Mouse (Mus musculus) testis, postnatal 10 days (tissue): ENCODE measurements around the gene Camk1d.

ENCODE experiments used
- DNase-seq: peaks from one replicate; pipeline ENCODE4 v3.0.0; 2021; ENCODE audit warnings: low spot score

Camk1d gene

GRCm38 (mm10) chr2:5661946-5662345 lies 52.4 kb downstream of the Camk1d start:
- DNase-seq, result no peak

- no peak for DNase-seq
Observed at GRCm38 (mm10) chr2:5658000-5658399, 56.3 kb downstream of the Camk1d start.

- DNase-seq, result no peak
Observed at GRCm38 (mm10) chr2:5656326-5656725, 58.0 kb downstream of the Camk1d start.

- no peak for DNase-seq
Observed at GRCm38 (mm10) chr2:5652071-5652470, 62.2 kb downstream of the Camk1d start.

GRCm38 (mm10) chr2:5651285-5651870 lies 62.9 kb downstream of the Camk1d start:
- no peak for DNase-seq

GRCm38 (mm10) chr2:5649226-5649625 lies 65.1 kb downstream of the Camk1d start:
- no peak for DNase-seq

- DNase-seq, result no peak
Observed at GRCm38 (mm10) chr2:5648764-5649163, 65.6 kb downstream of the Camk1d start.

- no peak for DNase-seq
Observed at GRCm38 (mm10) chr2:5646322-5646721, 68.0 kb downstream of the Camk1d start.

- no peak for DNase-seq
Observed at GRCm38 (mm10) chr2:5645584-5645983, 68.7 kb downstream of the Camk1d start.

- DNase-seq, result no peak
Observed at GRCm38 (mm10) chr2:5643937-5644336, 70.4 kb downstream of the Camk1d start.

- no peak for DNase-seq
Observed at GRCm38 (mm10) chr2:5643226-5643625, 71.1 kb downstream of the Camk1d start.

GRCm38 (mm10) chr2:5642624-5643023 lies 71.7 kb downstream of the Camk1d start:
- no peak for DNase-seq

GRCm38 (mm10) chr2:5641678-5642077 lies 72.6 kb downstream of the Camk1d start:
- DNase-seq, result no peak

GRCm38 (mm10) chr2:5640586-5640985 lies 73.7 kb downstream of the Camk1d start:
- no peak for DNase-seq

- no peak for DNase-seq
Observed at GRCm38 (mm10) chr2:5636801-5637742, 77.2 kb downstream of the Camk1d start.

- DNase-seq, result no peak
Observed at GRCm38 (mm10) chr2:5632355-5632684, 82.0 kb downstream of the Camk1d start.

GRCm38 (mm10) chr2:5631676-5632354 lies 82.5 kb downstream of the Camk1d start:
- no peak for DNase-seq

GRCm38 (mm10) chr2:5630710-5631109 lies 83.6 kb downstream of the Camk1d start:
- DNase-seq, result no peak

GRCm38 (mm10) chr2:5624379-5624778 lies 89.9 kb downstream of the Camk1d start:
- DNase-seq, result no peak

GRCm38 (mm10) chr2:5618361-5618896 lies 95.9 kb downstream of the Camk1d start:
- no peak for DNase-seq

GRCm38 (mm10) chr2:5614896-5615295 lies 99.4 kb downstream of the Camk1d start:
- DNase-seq, result no peak

- peak; percentile 52 for DNase-seq
Observed at GRCm38 (mm10) chr2:5614308-5614705, 100.0 kb downstream of the Camk1d start.
